Mouse (Mus musculus) heart, adult 2 months (tissue): Measurements from ENCODE around the gene Tbc1d16. TPM values are rescaled to one million over a fixed set of nuclear protein-coding genes. Genes with fewer than 3 reads are reported as not detected.

Source experiments
- DNase-seq, 2 experiments: peaks; one replicate each; pipeline ENCODE4 v3.0.0; 2021
- H3K27ac ChIP-seq: fragments of 200-600 bp; 2 replicates; pipeline ENCODE4 v1.8.1; 2022
- H3K27me3 ChIP-seq: fragments of 200-500 bp; 2 replicates; pipeline ENCODE4 v1.6.1; 2012; ENCODE audit warnings: mild to moderate bottlenecking, low read length, inconsistent platforms, mixed read lengths; ENCODE audit not compliant: control insufficient read depth, insufficient read depth
- H3K36me3 ChIP-seq: fragments of 200-500 bp; 2 replicates; pipeline ENCODE4 v1.6.1; 2012; ENCODE audit warnings: low read length, inconsistent platforms; ENCODE audit not compliant: control insufficient read depth, insufficient read depth
- H3K4me1 ChIP-seq: fragments of 200-500 bp; 2 replicates; pipeline ENCODE4 v1.6.1; 2011; ENCODE audit warnings: low read length; ENCODE audit not compliant: control insufficient read depth, insufficient read depth
- H3K4me3 ChIP-seq: fragments of 200-600 bp; 2 replicates; pipeline ENCODE4 v1.8.1; 2022
- H3K79me2 ChIP-seq: fragments of 200-500 bp; replicated peaks from 2 replicates; pipeline ENCODE4 v1.6.1; 2012; ENCODE audit warnings: mild to moderate bottlenecking, inconsistent platforms, low read length, moderate library complexity, mixed read lengths; ENCODE audit not compliant: control insufficient read depth, insufficient read depth
- H3K9ac ChIP-seq: fragments of 200-500 bp; 2 replicates; pipeline ENCODE4 v1.6.1; 2012; ENCODE audit warnings: low read depth, mild to moderate bottlenecking, control low read depth, inconsistent platforms, low read length, mixed read lengths
- CTCF ChIP-seq: fragments of 200-600 bp; IDR thresholded peaks from 2 replicates; pipeline ENCODE4 v1.8.1; 2022; ENCODE audit warnings: antibody characterized with exemption, mild to moderate bottlenecking, moderate library complexity
- EP300 ChIP-seq: fragments of 200-500 bp; IDR thresholded peaks from 2 replicates; pipeline ENCODE4 v1.6.1; 2011; ENCODE audit warnings: low read depth, low read length, control low read depth; ENCODE audit not compliant: insufficient read depth
- POLR2A ChIP-seq: fragments of 200-500 bp; IDR thresholded peaks from 2 replicates; pipeline ENCODE4 v1.6.1; 2011; ENCODE audit warnings: mild to moderate bottlenecking, low read depth, low read length, control low read depth; ENCODE audit not compliant: insufficient read depth
- whole genome bisulfite sequencing: fragments of 180-500 bp; shearing (Covaris S2); methylation state at CpG from one replicate; pipeline ENCODE4 v1.1.7; 2018; 5-methylcytosine and 5-hydroxymethylcytosine counted together
- intact Hi-C: fragments of 180-260 bp; cut with DNase I; formaldehyde crosslinking; loops from one replicate; pipeline ENCODE4 v1.15.1; 2025
- polyA plus RNA-seq: library from polyadenylated mRNA; depleted of rRNA; stranded (reverse); fragments of >200 nt; gene quantifications from 2 replicates; pipeline ENCODE4 v1.2.3, GENCODE M21; 2012
- total RNA-seq, 2 experiments: library from RNA; stranded (reverse); gene quantifications; 2 replicates each; pipeline ENCODE4 v1.2.3; 2021

Gene Tbc1d16
- total and polyA plus RNA-seq, 3 experiments, result 26.0 to 73.7 (median 61.0) TPM

- Histone ChIP-seq H3K36me3 (no peaks in the 10 kb centered on the region), H3K79me2 (no peaks in the 10 kb centered on the region), H3K27me3 (no peaks in the 10 kb centered on the region), H3K4me1 (no peaks in the 10 kb centered on the region), H3K9ac (no peak overlapping the region), H3K4me3 (no peak overlapping the region), H3K27ac (no peak overlapping the region)
- TF ChIP-seq EP300 (no peak), POLR2A (no peak), CTCF (no peak)
- 88% methylated on average over 10 of the region's 10 CpGs for WGBS
- intact Hi-C loops, result loop anchor here (5.0 kb wide), 1 partner anchor 421 kb away; no protein-coding TSS in a partner anchor
- no peak for DNase-seq
Observed at GRCm38 (mm10) chr11:119151073-119151607, 77.2 kb downstream of the Tbc1d16 start.

DNA sequence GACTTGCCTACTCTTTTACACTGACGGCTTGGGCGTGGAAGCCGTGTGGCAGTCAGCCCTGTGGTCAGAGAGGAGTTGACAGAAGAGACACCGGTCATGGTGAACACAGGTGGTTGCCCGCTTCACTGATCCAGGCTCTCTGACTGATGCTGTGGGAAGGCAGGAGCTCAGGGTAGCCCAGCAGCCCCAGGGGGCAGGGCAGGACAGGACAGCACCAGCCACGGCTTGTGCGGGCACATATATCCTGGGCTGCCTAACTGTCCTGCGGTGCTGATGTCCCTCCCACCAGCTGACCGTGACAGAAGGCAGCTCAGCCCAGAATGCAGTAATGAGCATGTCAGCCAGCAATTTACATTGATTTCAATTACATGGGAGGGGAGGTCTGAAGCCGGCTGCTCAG lies 77.9 kb downstream of the Tbc1d16 start:
- no peaks in the 10 kb centered on the region for H3K79me2 ChIP-seq
- intact Hi-C loops, result loop anchor here (5.0 kb wide), 1 partner anchor 422 kb away; no protein-coding TSS in a partner anchor
- TF ChIP-seq EP300, result no peak
- no peak for TF ChIP-seq POLR2A
- no peak for TF ChIP-seq CTCF

GRCm38 (mm10) chr11:119148829-119149228 lies 79.5 kb downstream of the Tbc1d16 start:
- Histone ChIP-seq H3K4me3 (no peak overlapping the region), H3K27ac (no peak overlapping the region), H3K79me2 (no peaks in the 10 kb centered on the region), H3K36me3 (no peaks in the 10 kb centered on the region), H3K4me1 (no peaks in the 10 kb centered on the region), H3K27me3 (no peaks in the 10 kb centered on the region), H3K9ac (no peak overlapping the region)
- 91% methylated on average over 13 of the region's 13 CpGs for WGBS
- intact Hi-C loops, result no loop called here
- DNase-seq, result no peak
- no peak for TF ChIP-seq POLR2A
- TF ChIP-seq EP300, result no peak
- no peak for TF ChIP-seq CTCF

More for the DNA sequence above, 77.9 kb downstream of the Tbc1d16 start:
- H3K4me3 ChIP-seq, result no peak overlapping the region
- no peak for DNase-seq
- no peaks in the 10 kb centered on the region for H3K36me3 ChIP-seq
- no peaks in the 10 kb centered on the region for H3K27me3 ChIP-seq
- 89% methylated on average over 10 of the region's 10 CpGs for WGBS
- no peak overlapping the region for H3K27ac ChIP-seq
- no peaks in the 10 kb centered on the region for H3K4me1 ChIP-seq
- H3K9ac ChIP-seq, result no peak overlapping the region

DNA sequence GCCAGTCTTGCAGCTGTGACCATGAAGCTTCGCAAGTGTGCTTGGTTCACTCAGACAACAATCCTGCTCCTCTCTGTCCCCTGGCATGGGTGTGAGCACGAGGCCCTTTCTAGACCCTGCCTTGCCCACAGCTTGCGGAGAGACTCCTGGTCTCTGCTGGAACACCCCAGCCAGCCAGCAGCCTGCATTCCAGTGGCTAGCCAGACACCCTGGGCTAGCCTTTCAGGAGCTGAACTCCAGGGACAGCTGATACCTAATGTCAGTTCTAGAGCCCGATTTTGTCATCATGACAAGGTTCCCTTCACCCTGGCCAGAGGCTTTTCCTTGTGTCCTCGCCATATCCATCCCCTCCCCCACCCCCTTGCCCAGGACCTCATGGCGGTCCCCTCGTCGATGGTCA lies 81.1 kb downstream of the Tbc1d16 start:
- Histone ChIP-seq H3K4me3 (no peak overlapping the region), H3K79me2 (no peaks in the 10 kb centered on the region), H3K27ac (no peak overlapping the region), H3K4me1 (no peaks in the 10 kb centered on the region), H3K36me3 (no peaks in the 10 kb centered on the region), H3K27me3 (no peaks in the 10 kb centered on the region), H3K9ac (no peak overlapping the region)
- intact Hi-C loops, result no loop called here
- no peak for TF ChIP-seq EP300
- TF ChIP-seq POLR2A, result no peak
- no peak for TF ChIP-seq CTCF
- no peak for DNase-seq
- WGBS, result 87% methylated on average over 8 of the region's 8 CpGs

- no peak for DNase-seq
- H3K4me3 ChIP-seq, result no peak overlapping the region
- no peaks in the 10 kb centered on the region for H3K27me3 ChIP-seq
- no peaks in the 10 kb centered on the region for H3K79me2 ChIP-seq
- intact Hi-C loops, result no loop called here
- 59% methylated on average over 12 of the region's 12 CpGs for whole genome bisulfite sequencing
- H3K4me1 ChIP-seq, result no peaks in the 10 kb centered on the region
- no peak overlapping the region for H3K27ac ChIP-seq
- no peak overlapping the region for H3K9ac ChIP-seq
- H3K36me3 ChIP-seq, result no peaks in the 10 kb centered on the region
- no peak for TF ChIP-seq POLR2A
- TF ChIP-seq EP300, result no peak
- TF ChIP-seq CTCF, result no peak
Observed at GRCm38 (mm10) chr11:119146140-119146539, 82.2 kb downstream of the Tbc1d16 start.

DNA sequence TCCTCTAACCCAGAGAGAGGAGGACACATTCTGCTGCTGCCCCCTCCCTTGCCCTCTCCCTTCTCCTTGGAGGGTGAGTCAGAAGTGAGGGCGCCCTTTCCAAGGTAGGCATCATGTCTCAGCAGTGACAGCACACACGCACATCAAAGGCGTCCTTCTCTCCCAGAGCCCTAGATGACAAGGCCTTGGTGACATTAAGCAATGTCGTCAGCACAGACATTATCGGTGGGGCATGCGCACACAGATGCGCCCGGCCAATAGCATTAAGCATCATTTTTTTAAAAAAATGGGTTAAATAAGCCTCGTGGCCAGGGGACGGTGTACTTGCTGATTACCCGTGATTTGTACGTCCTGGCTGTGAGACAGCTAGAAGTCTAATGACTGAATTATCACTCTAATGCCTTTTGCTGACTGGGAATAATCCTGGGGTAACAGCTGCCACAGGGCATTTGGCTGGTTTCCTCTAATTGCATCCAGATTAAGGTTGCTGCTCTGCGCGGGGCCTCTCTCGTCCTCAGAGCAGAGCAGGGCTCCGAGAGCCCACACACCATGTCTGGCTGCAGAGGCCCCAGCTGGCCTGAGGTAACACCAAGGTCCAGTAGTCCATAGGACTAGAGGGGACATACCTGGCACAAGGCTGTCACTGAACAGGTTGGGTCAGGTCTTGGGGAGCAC lies 83.4 kb downstream of the Tbc1d16 start:
- H3K27ac ChIP-seq, result no peak overlapping the region
- intact Hi-C loops, result no loop called here

More for the DNA sequence above, 83.4 kb downstream of the Tbc1d16 start:
- Histone ChIP-seq H3K36me3 (no peaks in the 10 kb centered on the region), H3K9ac (no peak overlapping the region), H3K79me2 (no peaks in the 10 kb centered on the region), H3K27me3 (no peaks in the 10 kb centered on the region), H3K4me1 (no peaks in the 10 kb centered on the region), H3K4me3 (no peak overlapping the region)
- DNase-seq, result no peak
- 88% methylated on average over 16 of the region's 16 CpGs for WGBS
- TF ChIP-seq POLR2A, result no peak
- TF ChIP-seq EP300, result no peak
- TF ChIP-seq CTCF, result no peak
